Mouse (Mus musculus) 3T3-L1 (cell line): ENCODE measurements around the gene Igfbpl1.
A peak's percentile ranks its signal among the peaks of the same experiment; 100 is the strongest.

Experiments used
- DNase-seq: peaks from one replicate; pipeline ENCODE4 v3.0.0-alpha.2; 2015; ENCODE audit warnings: low read depth, low spot score

Igfbpl1 gene

GRCm38 (mm10) chr4:45822781-45823575 is 3.7 kb downstream of the Igfbpl1 start:
- no peak for DNase-seq

- no peak for DNase-seq
Measured at GRCm38 (mm10) chr4:45821995-45822394, 4.7 kb downstream of the Igfbpl1 start.

GRCm38 (mm10) chr4:45820074-45820830 is 6.5 kb downstream of the Igfbpl1 start:
- DNase-seq: peak; percentile 64

GRCm38 (mm10) chr4:45819208-45819931 is 7.4 kb downstream of the Igfbpl1 start:
- no peak for DNase-seq

GRCm38 (mm10) chr4:45818814-45819207 is 7.9 kb downstream of the Igfbpl1 start:
- no peak for DNase-seq

- peak; percentile 20 for DNase-seq
Measured at GRCm38 (mm10) chr4:45815542-45815941, 11.2 kb downstream of the Igfbpl1 start.

- DNase-seq: no peak
Measured at GRCm38 (mm10) chr4:45811250-45811649, 15.5 kb downstream of the Igfbpl1 start.

- DNase-seq: no peak
Measured at GRCm38 (mm10) chr4:45808034-45808433, 18.7 kb downstream of the Igfbpl1 start.

GRCm38 (mm10) chr4:45802900-45803299 is 23.8 kb downstream of the Igfbpl1 start:
- no peak for DNase-seq

GRCm38 (mm10) chr4:45799956-45800537 is 26.7 kb downstream of the Igfbpl1 start:
- DNase-seq: no peak

GRCm38 (mm10) chr4:45798964-45799363 is 27.8 kb downstream of the Igfbpl1 start, which contains the start of gene Aldh1b1:
Gene Aldh1b1, plus strand, starts transcription at chr4:45799022.
- no peak for DNase-seq

- DNase-seq: no peak
Measured at GRCm38 (mm10) chr4:45796760-45797159, 30.0 kb downstream of the Igfbpl1 start.

GRCm38 (mm10) chr4:45795191-45795811 is 31.4 kb downstream of the Igfbpl1 start:
- DNase-seq: no peak

- DNase-seq: no peak
Measured at GRCm38 (mm10) chr4:45790018-45790417, 36.7 kb downstream of the Igfbpl1 start.

- no peak for DNase-seq
Measured at GRCm38 (mm10) chr4:45789263-45789958, 37.3 kb downstream of the Igfbpl1 start.

- DNase-seq: no peak
Measured at GRCm38 (mm10) chr4:45788446-45789081, 38.2 kb downstream of the Igfbpl1 start.

- DNase-seq: no peak
Measured at GRCm38 (mm10) chr4:45786674-45787073, 40.0 kb downstream of the Igfbpl1 start.

GRCm38 (mm10) chr4:45785959-45786358 is 40.8 kb downstream of the Igfbpl1 start:
- DNase-seq: no peak

- DNase-seq: no peak
Measured at GRCm38 (mm10) chr4:45783671-45784070, 43.1 kb downstream of the Igfbpl1 start.

- peak; percentile 58 for DNase-seq
Measured at GRCm38 (mm10) chr4:45771619-45772018, 55.1 kb downstream of the Igfbpl1 start.
